Mouse (Mus musculus): ENCODE measurements at regions not wholly inside any gene's neighbourhood (a gene's known extent, or its start where the extent isn't known, plus 50 kb on each side); places are given as distances from the start of the nearest gene placed in this dataset.
A peak's percentile ranks its signal among the peaks of the same experiment; 100 is the strongest.

GRCm38 (mm10) chr4:8399430-8399829 lies 160.6 kb upstream of the Car8 start:
- no peaks in the 10 kb centered on the region for H3K27me3 ChIP-seq (ENCODE audit: insufficient read depth, low read length)
- no peak overlapping the region for H3K4me2 ChIP-seq
- peak; percentile 28 for DNase-seq
- WGBS, result 52% methylated on average over 1 of the region's 1 CpGs
- H3K4me3 ChIP-seq (ENCODE audit: low read depth, low read length), result no peak overlapping the region
- H3K27ac ChIP-seq (ENCODE audit: low read depth), result no peak overlapping the region
- no peaks in the 10 kb centered on the region for H3K36me3 ChIP-seq (ENCODE audit: insufficient read depth)
- no peaks in the 10 kb centered on the region for H3K9me3 ChIP-seq (ENCODE audit: low read depth, low read length)
- H3K4me1 ChIP-seq (ENCODE audit: insufficient read depth), result peaks cover 6% of the 10 kb centered on the region; the same call in 1 of the 2 replicates
- no peak overlapping the region for H3K9ac ChIP-seq
- ATAC-seq (ENCODE audit: insufficient read depth), result peak; percentile 63; the same call in 1 of the 2 replicates
- TF ChIP-seq CTCF (IDR thresholded peaks at IDR 0.05; ENCODE audit: low read depth), result no peak

GRCm38 (mm10) chr4:8398969-8399368 lies 160.1 kb upstream of the Car8 start:
- peak; percentile 99 for ATAC-seq (ENCODE audit: insufficient read depth)
- peaks cover 6% of the 10 kb centered on the region; the same call in 1 of the 2 replicates for H3K4me1 ChIP-seq (ENCODE audit: insufficient read depth)
- 0 out of 2 replicates have a peak, but pooled peaks have one; percentile 20 for TF ChIP-seq CTCF (IDR thresholded peaks at IDR 0.05; ENCODE audit: low read depth)
- H3K9me3 ChIP-seq (ENCODE audit: low read depth, low read length), result no peaks in the 10 kb centered on the region
- H3K27ac ChIP-seq (ENCODE audit: low read depth), result no peak overlapping the region
- peak; percentile 73 for DNase-seq
- no peak overlapping the region for H3K9ac ChIP-seq
- H3K27me3 ChIP-seq (ENCODE audit: insufficient read depth, low read length), result no peaks in the 10 kb centered on the region
- H3K4me2 ChIP-seq, result no peak overlapping the region
- WGBS, result 38% methylated on average over 4 of the region's 4 CpGs
- H3K36me3 ChIP-seq (ENCODE audit: insufficient read depth), result no peaks in the 10 kb centered on the region
- H3K4me3 ChIP-seq (ENCODE audit: low read depth, low read length), result no peak overlapping the region

- Histone ChIP-seq H3K36me3 (ENCODE audit: insufficient read depth) (no peaks in the 10 kb centered on the region), H3K9me3 (ENCODE audit: low read depth, low read length) (no peaks in the 10 kb centered on the region), H3K27ac (ENCODE audit: low read depth) (no peak overlapping the region), H3K9ac (no peak overlapping the region), H3K27me3 (ENCODE audit: insufficient read depth, low read length) (no peaks in the 10 kb centered on the region), H3K4me2 (no peak overlapping the region), H3K4me3 (ENCODE audit: low read depth, low read length) (no peak overlapping the region), H3K4me1 (ENCODE audit: insufficient read depth) (no peaks in the 10 kb centered on the region)
- ATAC-seq (ENCODE audit: insufficient read depth) (no peak), DNase-seq (no peak)
- no peak for TF ChIP-seq CTCF (IDR thresholded peaks at IDR 0.05; ENCODE audit: low read depth)
- 93% methylated on average over 11 of the region's 11 CpGs for WGBS
Measured at GRCm38 (mm10) chr4:8383162-8383561, 144.3 kb upstream of the Car8 start.

- no peak overlapping the region for H3K9ac ChIP-seq
- ATAC-seq (ENCODE audit: insufficient read depth) (no peak), DNase-seq (no peak)
- no peak overlapping the region for H3K4me3 ChIP-seq (ENCODE audit: low read depth, low read length)
- no peaks in the 10 kb centered on the region for H3K4me1 ChIP-seq (ENCODE audit: insufficient read depth)
- H3K9me3 ChIP-seq (ENCODE audit: low read depth, low read length), result no peaks in the 10 kb centered on the region
- H3K36me3 ChIP-seq (ENCODE audit: insufficient read depth), result no peaks in the 10 kb centered on the region
- WGBS, result 70% methylated on average over 3 of the region's 3 CpGs
- no peak for TF ChIP-seq CTCF (IDR thresholded peaks at IDR 0.05; ENCODE audit: low read depth)
- no peak overlapping the region for H3K4me2 ChIP-seq
- no peak overlapping the region for H3K27ac ChIP-seq (ENCODE audit: low read depth)
- H3K27me3 ChIP-seq (ENCODE audit: insufficient read depth, low read length), result no peaks in the 10 kb centered on the region
Measured at GRCm38 (mm10) chr4:8382125-8382417, 143.2 kb upstream of the Car8 start.

GRCm38 (mm10) chr4:8381408-8382124 lies 142.7 kb upstream of the Car8 start:
- no peak for TF ChIP-seq CTCF (IDR thresholded peaks at IDR 0.05; ENCODE audit: low read depth)
- Histone ChIP-seq H3K9ac (no peak overlapping the region), H3K27ac (ENCODE audit: low read depth) (no peak overlapping the region), H3K4me3 (ENCODE audit: low read depth, low read length) (no peak overlapping the region), H3K4me1 (ENCODE audit: insufficient read depth) (no peaks in the 10 kb centered on the region), H3K9me3 (ENCODE audit: low read depth, low read length) (no peaks in the 10 kb centered on the region), H3K4me2 (no peak overlapping the region), H3K36me3 (ENCODE audit: insufficient read depth) (no peaks in the 10 kb centered on the region), H3K27me3 (ENCODE audit: insufficient read depth, low read length) (no peaks in the 10 kb centered on the region)
- ATAC-seq (ENCODE audit: insufficient read depth) (no peak), DNase-seq (no peak)
- 27% methylated on average over 13 of the region's 13 CpGs for WGBS

GRCm38 (mm10) chr4:8380711-8381338 lies 142.0 kb upstream of the Car8 start:
- Histone ChIP-seq H3K9me3 (ENCODE audit: low read depth, low read length) (no peaks in the 10 kb centered on the region), H3K27me3 (ENCODE audit: insufficient read depth, low read length) (no peaks in the 10 kb centered on the region), H3K4me1 (ENCODE audit: insufficient read depth) (no peaks in the 10 kb centered on the region), H3K9ac (no peak overlapping the region), H3K36me3 (ENCODE audit: insufficient read depth) (no peaks in the 10 kb centered on the region), H3K4me2 (no peak overlapping the region), H3K4me3 (ENCODE audit: low read depth, low read length) (no peak overlapping the region), H3K27ac (ENCODE audit: low read depth) (no peak overlapping the region)
- peak; percentile 78 for TF ChIP-seq CTCF (IDR thresholded peaks at IDR 0.05; ENCODE audit: low read depth)
- 42% methylated on average over 5 of the region's 5 CpGs for WGBS
- peak; percentile 80 for ATAC-seq (ENCODE audit: insufficient read depth)
- peak; percentile 90 for DNase-seq

- no peak for TF ChIP-seq CTCF (IDR thresholded peaks at IDR 0.05; ENCODE audit: low read depth)
- no peak overlapping the region for H3K27ac ChIP-seq (ENCODE audit: low read depth)
- H3K4me3 ChIP-seq (ENCODE audit: low read depth, low read length), result no peak overlapping the region
- no peaks in the 10 kb centered on the region for H3K4me1 ChIP-seq (ENCODE audit: insufficient read depth)
- H3K4me2 ChIP-seq, result no peak overlapping the region
- no peaks in the 10 kb centered on the region for H3K36me3 ChIP-seq (ENCODE audit: insufficient read depth)
- 69% methylated on average over 6 of the region's 6 CpGs for WGBS
- ATAC-seq (ENCODE audit: insufficient read depth) (no peak), DNase-seq (no peak)
- H3K9me3 ChIP-seq (ENCODE audit: low read depth, low read length), result no peaks in the 10 kb centered on the region
- no peaks in the 10 kb centered on the region for H3K27me3 ChIP-seq (ENCODE audit: insufficient read depth, low read length)
- no peak overlapping the region for H3K9ac ChIP-seq
Measured at GRCm38 (mm10) chr4:8374737-8375489, 136.1 kb upstream of the Car8 start.

All from lung, embryonic 14.5 days (tissue).